Mouse (Mus musculus) cortical plate, adult 2 months (tissue): ENCODE data around the gene Mgat5. TPM values are rescaled to one million over a fixed set of nuclear protein-coding genes. Genes with fewer than 3 reads are reported as not detected.

Source experiments
- H3K27ac ChIP-seq: fragments of 200-500 bp; 2 replicates; pipeline ENCODE4 v1.5.1; 2012; ENCODE audit warnings: low read length, control low read depth, inconsistent platforms; ENCODE audit not compliant: insufficient read depth
- H3K4me1 ChIP-seq: fragments of 200-500 bp; 2 replicates; pipeline ENCODE4 v1.6.1; 2011; ENCODE audit warnings: low read length; ENCODE audit not compliant: control insufficient read depth, insufficient read depth
- H3K4me3 ChIP-seq: fragments of 200-500 bp; 2 replicates; pipeline ENCODE4 v1.5.1; 2011; ENCODE audit warnings: mild to moderate bottlenecking, low read length, control low read depth; ENCODE audit not compliant: insufficient read depth
- CTCF ChIP-seq: fragments of 200-500 bp; IDR thresholded peaks from 2 replicates; pipeline ENCODE4 v1.5.1; 2011; ENCODE audit warnings: mild to moderate bottlenecking, control low read depth, low read length; ENCODE audit not compliant: insufficient read depth; ENCODE audit errors: extremely low read depth
- POLR2A ChIP-seq: fragments of 200-500 bp; IDR thresholded peaks from 2 replicates; pipeline ENCODE4 v1.6.1; 2011; ENCODE audit warnings: mild to moderate bottlenecking, low read length, control low read depth; ENCODE audit not compliant: insufficient read depth; ENCODE audit errors: extremely low read depth
- polyA plus RNA-seq: library from polyadenylated mRNA; depleted of rRNA; stranded (reverse); fragments of >200 nt; gene quantifications from 2 replicates; pipeline ENCODE4 v1.2.3, GENCODE M21; 2012

The Mgat5 gene
- polyA plus RNA-seq, 1 experiment = 32.9 TPM

DNA sequence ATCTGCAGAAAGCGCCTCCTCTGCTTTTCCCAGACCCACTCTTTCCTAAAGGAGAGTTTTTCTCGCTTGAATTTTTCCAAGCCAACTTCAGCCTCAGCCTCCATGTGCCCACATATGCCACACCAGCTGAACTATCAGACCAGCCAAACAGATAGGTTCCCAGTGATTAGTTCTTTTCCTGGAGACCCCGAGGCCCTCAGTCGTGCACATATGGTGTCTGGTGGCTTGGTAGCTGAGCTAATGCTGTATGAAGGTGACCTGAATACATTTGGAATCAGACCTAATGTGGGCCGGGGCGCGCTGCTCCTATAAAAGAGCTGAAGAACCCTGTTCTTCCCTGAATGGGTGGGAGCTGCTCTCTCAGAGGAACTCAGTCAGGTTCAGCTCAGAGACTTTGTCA, 225.5 kb downstream of the Mgat5 start:
- Histone ChIP-seq H3K27ac (no peak overlapping the region), H3K4me1 (peaks cover 16% of the 10 kb centered on the region), H3K4me3 (no peak overlapping the region)
- TF ChIP-seq POLR2A = no peak

DNA sequence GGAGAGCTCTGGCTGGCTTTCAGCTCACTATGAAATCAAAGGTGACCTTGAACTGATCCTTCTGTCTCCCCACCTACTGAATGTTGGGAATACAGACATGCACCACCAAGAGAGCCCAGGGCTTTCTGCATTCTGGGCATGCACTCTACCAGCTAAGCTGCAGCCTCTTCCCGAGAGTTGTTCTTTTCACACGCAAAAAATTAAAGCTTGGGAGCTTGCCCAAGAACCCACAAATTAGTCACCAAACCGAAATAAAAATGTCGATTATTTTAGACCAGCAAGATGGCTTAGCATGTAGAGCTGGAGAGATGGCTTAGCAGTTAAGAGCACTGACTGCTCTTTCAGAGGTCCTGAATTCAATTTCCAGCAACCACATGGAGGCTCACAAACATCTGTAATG, 230.0 kb downstream of the Mgat5 start:
- Histone ChIP-seq H3K27ac (no peak overlapping the region), H3K4me3 (no peak overlapping the region), H3K4me1 (peaks cover 19% of the 10 kb centered on the region)
- TF ChIP-seq CTCF = no peak
- TF ChIP-seq POLR2A = no peak

DNA sequence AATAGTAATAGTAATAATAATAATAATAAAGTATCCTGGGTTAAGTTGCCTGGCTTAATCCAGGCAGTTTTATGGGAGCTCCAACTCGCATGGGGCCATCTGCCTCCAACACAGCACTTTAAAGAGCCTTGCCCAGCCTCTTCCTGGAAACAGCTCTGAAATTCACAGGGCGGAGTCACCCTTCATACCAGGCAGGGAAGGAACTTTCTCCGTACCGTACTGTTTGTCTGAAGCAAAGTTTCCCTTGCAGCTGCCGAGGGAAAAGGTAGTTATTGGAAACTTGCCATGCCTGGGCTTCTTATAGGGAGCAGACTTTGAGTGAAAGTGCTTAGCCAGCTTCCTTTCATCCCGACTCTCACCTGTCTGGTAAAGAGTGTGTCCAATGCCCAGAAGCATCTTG, 232.3 kb downstream of the Mgat5 start:
- no peak overlapping the region for H3K4me3 ChIP-seq
- H3K4me1 ChIP-seq = peaks cover 17% of the 10 kb centered on the region
- no peak overlapping the region for H3K27ac ChIP-seq
- TF ChIP-seq POLR2A = no peak
- TF ChIP-seq CTCF = no peak

DNA sequence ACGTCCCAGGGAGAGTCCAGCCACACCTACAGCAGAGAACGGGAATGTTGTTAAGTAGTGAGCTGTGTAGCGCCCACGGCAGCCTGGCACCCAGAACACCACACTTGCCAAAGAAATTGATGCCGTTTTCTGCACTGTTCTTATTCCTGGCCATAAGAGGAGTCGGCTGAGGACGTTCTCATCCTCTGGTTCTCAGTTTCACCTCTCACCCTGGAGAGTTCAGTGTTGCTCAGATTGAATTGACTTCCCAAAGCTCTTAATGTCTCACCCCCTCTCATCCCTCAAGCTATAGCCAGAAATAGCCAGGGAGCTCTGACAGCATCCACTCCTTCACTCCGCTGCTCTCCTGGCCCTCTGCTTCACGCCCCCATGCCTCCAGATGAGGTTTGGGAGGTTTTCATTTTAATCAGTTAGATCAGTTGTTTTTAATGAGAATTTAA, 234.7 kb downstream of the Mgat5 start:
- Histone ChIP-seq H3K4me1 (peaks cover 11% of the 10 kb centered on the region), H3K27ac (no peak overlapping the region), H3K4me3 (no peak overlapping the region)
- no peak for TF ChIP-seq CTCF
- no peak for TF ChIP-seq POLR2A

DNA sequence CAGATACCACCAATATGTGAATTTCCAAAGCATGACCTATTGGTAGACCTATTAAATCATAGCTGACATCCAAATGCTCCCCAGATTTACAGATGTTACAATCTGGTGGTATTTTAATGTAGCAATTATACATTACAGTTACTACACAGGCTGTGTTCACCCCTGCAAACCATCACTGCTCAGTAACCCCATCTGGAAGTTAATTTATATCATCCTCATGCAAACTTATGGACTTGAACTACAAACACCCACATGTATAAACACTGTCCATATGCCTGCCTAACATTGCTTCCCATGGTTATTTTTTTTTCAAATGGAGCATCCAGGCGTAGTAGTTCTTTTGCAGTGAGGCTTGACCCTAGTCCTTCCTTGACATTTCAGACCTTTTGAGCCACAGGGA, 236.2 kb downstream of the Mgat5 start:
- H3K27ac ChIP-seq = no peak overlapping the region
- peaks cover 9% of the 10 kb centered on the region for H3K4me1 ChIP-seq
- no peak overlapping the region for H3K4me3 ChIP-seq
- no peak for TF ChIP-seq CTCF
- no peak for TF ChIP-seq POLR2A

DNA sequence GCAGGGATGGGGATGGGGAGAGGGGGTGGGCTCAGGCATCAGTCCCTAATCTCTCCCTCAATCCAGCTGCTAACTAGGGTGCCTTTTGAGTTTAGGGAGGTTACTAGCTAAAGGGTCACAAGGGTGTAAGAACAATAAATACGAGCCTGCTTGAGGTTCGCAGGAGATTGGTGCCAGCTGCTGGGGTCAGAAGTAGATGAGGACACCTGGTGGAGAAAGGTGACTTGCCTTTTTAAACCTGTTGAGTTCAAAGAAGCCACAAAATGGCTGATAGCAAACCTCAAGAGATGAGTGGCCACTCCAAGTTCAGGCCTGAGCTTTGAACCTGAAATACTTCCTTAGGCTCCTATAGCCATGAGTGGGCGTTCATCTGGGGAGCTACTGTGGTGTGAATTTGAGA, 236.9 kb downstream of the Mgat5 start:
- peaks cover 9% of the 10 kb centered on the region for H3K4me1 ChIP-seq
- no peak overlapping the region for H3K27ac ChIP-seq
- no peak overlapping the region for H3K4me3 ChIP-seq
- TF ChIP-seq CTCF (no peak), POLR2A (no peak)

DNA sequence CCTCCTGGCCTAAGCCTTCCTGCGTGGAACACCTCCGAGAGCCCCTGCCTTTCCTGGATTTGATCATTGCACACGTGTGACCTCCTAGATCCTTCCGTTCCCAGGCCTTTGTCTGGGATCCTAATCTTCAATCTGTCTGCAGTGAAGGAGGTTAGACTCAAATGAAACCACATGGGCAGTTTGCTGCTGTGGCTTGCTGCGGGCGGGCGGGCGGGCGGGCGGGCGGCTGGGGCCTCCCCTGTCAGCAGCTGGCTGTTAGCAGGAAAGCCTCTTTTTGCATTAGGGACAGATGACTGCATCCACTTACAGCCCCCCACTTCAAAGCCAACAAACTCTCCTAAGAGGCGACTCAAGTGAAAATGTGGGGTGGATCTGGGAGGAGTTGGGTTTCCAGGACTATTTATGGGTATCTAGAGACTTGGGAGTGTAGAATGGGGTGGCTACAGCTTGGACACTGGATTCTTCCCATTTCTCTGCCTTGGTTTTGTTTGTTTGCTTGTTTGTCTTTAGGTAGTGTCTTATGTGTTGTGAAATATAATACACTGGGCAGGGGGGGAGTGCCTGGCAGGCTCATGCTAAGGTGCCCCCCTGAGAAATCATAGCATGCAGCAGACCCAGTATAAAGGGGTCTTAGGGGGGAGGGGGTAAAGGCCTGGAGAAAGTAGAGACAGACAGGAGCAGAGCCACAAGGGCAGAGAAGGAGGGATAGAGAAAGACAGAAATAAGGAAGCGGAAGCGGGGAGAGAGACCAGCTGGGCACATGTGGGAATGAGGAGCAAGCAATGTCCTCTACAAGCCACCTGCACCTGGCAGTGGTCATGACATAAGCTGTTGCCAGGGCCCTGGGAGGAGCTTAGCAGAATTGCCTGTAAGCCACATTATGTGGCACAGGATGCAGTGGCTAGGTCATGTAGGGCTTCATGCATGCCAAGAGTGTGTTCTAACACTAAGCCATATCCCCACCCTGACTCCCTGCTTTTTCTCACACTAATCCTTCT, 238.4 kb downstream of the Mgat5 start:
- Histone ChIP-seq H3K4me3 (no peak overlapping the region), H3K4me1 (peaks cover 9% of the 10 kb centered on the region), H3K27ac (no peak overlapping the region)
- no peak for TF ChIP-seq POLR2A
- no peak for TF ChIP-seq CTCF

DNA sequence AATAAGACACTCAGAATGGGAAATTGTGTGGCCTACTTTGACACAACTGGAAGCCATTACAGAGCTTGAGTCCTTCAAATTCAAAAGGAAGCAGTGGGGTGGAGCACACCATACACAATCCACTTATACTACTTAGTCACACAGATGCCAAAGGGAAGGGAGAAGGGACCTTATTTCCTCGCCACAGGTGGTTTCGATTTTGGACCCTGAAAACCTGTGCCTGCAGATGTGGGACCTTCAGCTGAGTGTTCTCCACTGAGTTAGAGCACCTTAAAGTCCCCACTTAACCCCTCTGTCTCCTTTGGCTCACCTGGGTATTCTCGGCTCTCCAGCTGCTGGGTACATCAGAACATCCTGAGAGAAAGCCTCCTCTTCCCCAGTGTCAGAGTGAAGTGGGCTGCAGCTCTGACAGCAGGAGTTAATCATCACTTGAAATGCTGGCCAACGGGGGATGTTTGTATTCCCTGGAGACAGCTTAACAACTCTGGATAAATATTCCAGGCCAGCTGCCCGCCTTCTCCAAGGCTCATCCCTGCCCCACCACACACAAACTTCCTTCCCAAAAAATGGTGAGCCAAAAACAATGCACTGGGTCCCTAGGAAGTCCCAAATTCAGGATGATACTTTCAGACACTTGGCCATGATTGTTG, 240.1 kb downstream of the Mgat5 start:
- TF ChIP-seq CTCF (no peak), POLR2A (no peak)
- 0 out of 2 replicates have a peak, but pooled peaks cover 1% of the 10 kb centered on the region for H3K4me1 ChIP-seq
- H3K4me3 ChIP-seq = no peak overlapping the region
- no peak overlapping the region for H3K27ac ChIP-seq

DNA sequence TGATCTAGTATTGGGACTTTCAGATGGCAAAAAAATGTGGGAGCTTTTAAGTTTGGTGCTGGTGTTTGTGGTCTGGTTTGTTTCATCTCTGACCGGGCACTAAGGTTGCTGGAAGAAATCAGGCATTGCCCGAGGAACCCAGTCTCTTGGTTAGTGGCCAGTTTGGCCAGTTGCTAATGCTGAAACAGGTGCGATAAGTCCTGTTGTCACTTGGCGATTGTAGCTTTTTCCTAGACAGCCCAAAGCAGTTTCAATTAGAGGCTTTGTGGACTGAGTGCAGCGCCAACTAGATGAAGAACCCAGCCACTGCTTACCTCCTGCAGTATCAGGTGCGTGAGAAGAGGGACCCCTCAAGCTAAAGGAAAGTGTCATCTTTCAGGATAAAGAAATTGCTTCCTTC, 248.6 kb downstream of the Mgat5 start:
- TF ChIP-seq POLR2A (no peak), CTCF (no peak)
- Histone ChIP-seq H3K27ac (no peak overlapping the region), H3K4me1 (no peaks in the 10 kb centered on the region), H3K4me3 (no peak overlapping the region)
